Mouse (Mus musculus): ENCODE measurements around the gene Fank1.
A peak's percentile ranks its signal among the peaks of the same experiment; 100 is the strongest.

Gene Fank1

GRCm38 (mm10) chr7:133776626-133776996 is at the start of gene Fank1:
Fank1 (plus strand) TSS chr7:133776861.
- peak; percentile 78 for DNase-seq

- no peak for DNase-seq
These were observed 49.6 kb upstream of the Fank1 start for GRCm38 (mm10) chr7:133727027-133727426.

GRCm38 (mm10) chr7:133729351-133729750 is 47.3 kb upstream of the Fank1 start:
- peak; percentile 34 for DNase-seq

- peak; percentile 32 for DNase-seq
These were observed 46.1 kb upstream of the Fank1 start for GRCm38 (mm10) chr7:133730324-133731191.

- peak; percentile 69 for DNase-seq
These were observed 44.6 kb upstream of the Fank1 start for GRCm38 (mm10) chr7:133731971-133732645.

- no peak for DNase-seq
These were observed 36.1 kb upstream of the Fank1 start for GRCm38 (mm10) chr7:133740558-133740957.

- no peak for DNase-seq
These were observed 33.9 kb upstream of the Fank1 start for GRCm38 (mm10) chr7:133742530-133743325.

GRCm38 (mm10) chr7:133743611-133744010 is 33.0 kb upstream of the Fank1 start:
- DNase-seq: no peak

- DNase-seq: no peak
These were observed 32.5 kb upstream of the Fank1 start for GRCm38 (mm10) chr7:133744209-133744608.

GRCm38 (mm10) chr7:133744701-133745100 is 32.0 kb upstream of the Fank1 start:
- DNase-seq: no peak

- DNase-seq: no peak
These were observed 29.3 kb upstream of the Fank1 start for GRCm38 (mm10) chr7:133747372-133747771.

- no peak for DNase-seq
These were observed 27.9 kb upstream of the Fank1 start for GRCm38 (mm10) chr7:133748753-133749152.

GRCm38 (mm10) chr7:133750666-133751065 is 26.0 kb upstream of the Fank1 start:
- no peak for DNase-seq

GRCm38 (mm10) chr7:133751163-133751562 is 25.5 kb upstream of the Fank1 start:
- no peak for DNase-seq

GRCm38 (mm10) chr7:133757961-133758455 is 18.7 kb upstream of the Fank1 start:
- DNase-seq: no peak

- no peak for DNase-seq
These were observed 17.9 kb upstream of the Fank1 start for GRCm38 (mm10) chr7:133758716-133759115.

GRCm38 (mm10) chr7:133759611-133760353 is 16.9 kb upstream of the Fank1 start:
- DNase-seq: no peak

- DNase-seq: no peak
These were observed 14.0 kb upstream of the Fank1 start for GRCm38 (mm10) chr7:133762696-133763095.

- no peak for DNase-seq
These were observed 12.2 kb upstream of the Fank1 start for GRCm38 (mm10) chr7:133764425-133764824.

GRCm38 (mm10) chr7:133765240-133765848 is 11.3 kb upstream of the Fank1 start:
- no peak for DNase-seq

- peak; percentile 90 for DNase-seq
These were observed 10.8 kb upstream of the Fank1 start for GRCm38 (mm10) chr7:133765849-133766243.

- DNase-seq: no peak
These were observed 8.6 kb upstream of the Fank1 start for GRCm38 (mm10) chr7:133768027-133768426.
